Comparison of ENCODE assay signal across 19 mouse cellular contexts in the genomic region with DNA sequence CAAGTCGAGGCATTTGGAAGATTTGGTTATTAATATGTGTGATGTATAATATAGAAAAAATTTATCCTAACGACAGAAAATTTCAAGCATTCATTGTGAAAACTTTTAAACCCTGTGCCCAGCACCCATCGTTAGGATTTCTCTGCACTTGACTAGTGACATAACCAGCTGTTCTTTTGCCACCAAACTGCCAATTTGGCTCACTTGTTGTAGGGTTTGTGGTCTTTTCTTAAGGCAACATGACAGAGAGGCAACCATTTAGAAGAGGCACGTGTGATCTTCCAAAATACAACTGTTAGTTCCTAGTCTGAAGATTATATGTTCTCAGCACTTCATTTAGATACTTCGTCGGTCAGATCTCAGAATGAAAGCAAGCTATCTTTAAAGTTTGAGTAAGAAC.
A peak's percentile ranks its signal among the peaks of the same experiment; 100 is the strongest.
DNase-seq lines count a peak whose midpoint lies in the region; ATAC-seq and TF ChIP-seq lines count a peak whose summit lies in the region.
"Had no signal": no experiment of that assay in that cellular context is flagged by ENCODE, and none has a peak within 500 bp of the region (broad histone marks: within the 10 kb centered on the region; RNA-seq: fewer than 3 reads in every experiment).

No protein-coding gene starts in this region.

- H3K4me1 ChIP-seq in heart, embryonic 15.5 days (replicated peaks) = peaks cover 37% of the 10 kb centered on the region
- peaks cover 31% of the 10 kb centered on the region for H3K4me1 ChIP-seq in thymus, adult 2 months (replicated peaks; ENCODE audit: control insufficient read depth, insufficient read depth, low read length)
- H3K4me1 ChIP-seq: forebrain, embryonic 15.5 days; hindbrain, embryonic 15.5 days had no signal

- ATAC-seq in CD4-positive, CD25-positive, alpha-beta regulatory T cell, adult 4 months = no peak
- no peak for ATAC-seq in heart, embryonic 15.5 days (replicated peaks; ENCODE audit: insufficient number of reproducible peaks, insufficient read depth, low FRiP score, low read depth)
- ATAC-seq: forebrain, embryonic 15.5 days; intestine, postnatal 0 days; Patski had no signal

- 77% methylated on average over 6 of the region's 6 CpGs for WGBS in heart, embryonic 15.5 days
- WGBS in thymus, adult 2 months = 22% methylated on average over 6 of the region's 6 CpGs

- no peak for TF ChIP-seq CTCF in thymus, adult 2 months (IDR thresholded peaks at IDR 0.05; ENCODE audit: borderline replicate concordance, control insufficient read depth, extremely low read depth, insufficient read depth, low read length, poor library complexity)

- no peaks in the 10 kb centered on the region for H3K27me3 ChIP-seq in heart, embryonic 15.5 days
- H3K27me3 ChIP-seq in thymus, adult 2 months (ENCODE audit: control insufficient read depth, insufficient read depth, low read length) = no peaks in the 10 kb centered on the region
- H3K27me3 ChIP-seq: CH12.LX; embryonic facial prominence, embryonic 12.5 days; forebrain, embryonic 15.5 days; hindbrain, embryonic 15.5 days; Patski had no signal

- DNase-seq in CD4-positive, CD25-positive, alpha-beta regulatory T cell, adult 2 months (ENCODE audit: low read depth, low spot score) = peak; percentile 27
- DNase-seq in heart, postnatal 25 days (ENCODE audit: low spot score) = no peak
- no peak for DNase-seq in thymus, adult 2 months
- no peak for DNase-seq in thymus, adult 18-20 months
- no peak for DNase-seq in layer of hippocampus, postnatal 25 days (ENCODE audit: extremely low spot score in 1 of 2, low spot score in 1 of 2)
- DNase-seq: adrenal gland, postnatal 14 days; B cell, adult 2 months; cerebellum, adult 11-12 months; cerebellum, adult 9-10 months; cerebellum, postnatal 25 days; gastrocnemius, postnatal 36 days had no signal

- no peak overlapping the region for H3K9ac ChIP-seq in heart, embryonic 15.5 days
- H3K9ac ChIP-seq: embryonic facial prominence, embryonic 12.5 days; forebrain, embryonic 15.5 days; hindbrain, embryonic 15.5 days had no signal

- intact Hi-C loops in heart, postnatal 25 days (cut with DNase I) = no loop called here

- no peak overlapping the region for H3K4me2 ChIP-seq in heart, embryonic 15.5 days
- H3K4me2 ChIP-seq: embryonic facial prominence, embryonic 12.5 days; forebrain, embryonic 15.5 days; hindbrain, embryonic 15.5 days had no signal

- no peaks in the 10 kb centered on the region for H3K9me3 ChIP-seq in heart, embryonic 15.5 days (replicated peaks)
- H3K9me3 ChIP-seq: embryonic facial prominence, embryonic 12.5 days; forebrain, embryonic 15.5 days; hindbrain, embryonic 15.5 days had no signal

- H3K4me3 ChIP-seq in heart, embryonic 15.5 days = no peak overlapping the region
- no peak overlapping the region for H3K4me3 ChIP-seq in thymus, adult 2 months (ENCODE audit: control insufficient read depth, insufficient read depth, low read length)
- H3K4me3 ChIP-seq: embryonic facial prominence, embryonic 12.5 days; forebrain, embryonic 15.5 days; hindbrain, embryonic 15.5 days had no signal

- no peaks in the 10 kb centered on the region for H3K36me3 ChIP-seq in heart, embryonic 15.5 days
- H3K36me3 ChIP-seq in thymus, adult 2 months (ENCODE audit: control insufficient read depth, insufficient read depth, low read length) = no peaks in the 10 kb centered on the region
- H3K36me3 ChIP-seq: embryonic facial prominence, embryonic 12.5 days; forebrain, embryonic 15.5 days; hindbrain, embryonic 15.5 days had no signal

- TF ChIP-seq POLR2A in thymus, adult 2 months (IDR thresholded peaks at IDR 0.05; ENCODE audit: control insufficient read depth, extremely low read depth, insufficient read depth, low read length, poor library complexity) = no peak

- H3K27ac ChIP-seq in heart, embryonic 15.5 days = peak overlapping the region; percentile 59
- peak overlapping the region; percentile 81; the same call in 1 of the 2 replicates for H3K27ac ChIP-seq in thymus, adult 2 months (ENCODE audit: control insufficient read depth, insufficient read depth, low read length)
- H3K27ac ChIP-seq: embryonic facial prominence, embryonic 12.5 days; forebrain, embryonic 15.5 days; hindbrain, embryonic 15.5 days had no signal
